Mouse (Mus musculus) layer of hippocampus, adult 9-11 months (tissue): ENCODE measurements around the gene Tbl1x.
"Not testable (repeated sequence)": the region's sequence is repeated elsewhere in the genome, so short reads cannot be mapped to it uniquely, and the experiment has no call there.

Experiments
- DNase-seq: peaks from one replicate; pipeline ENCODE4 v3.0.0; 2022

Tbl1x gene

DNA sequence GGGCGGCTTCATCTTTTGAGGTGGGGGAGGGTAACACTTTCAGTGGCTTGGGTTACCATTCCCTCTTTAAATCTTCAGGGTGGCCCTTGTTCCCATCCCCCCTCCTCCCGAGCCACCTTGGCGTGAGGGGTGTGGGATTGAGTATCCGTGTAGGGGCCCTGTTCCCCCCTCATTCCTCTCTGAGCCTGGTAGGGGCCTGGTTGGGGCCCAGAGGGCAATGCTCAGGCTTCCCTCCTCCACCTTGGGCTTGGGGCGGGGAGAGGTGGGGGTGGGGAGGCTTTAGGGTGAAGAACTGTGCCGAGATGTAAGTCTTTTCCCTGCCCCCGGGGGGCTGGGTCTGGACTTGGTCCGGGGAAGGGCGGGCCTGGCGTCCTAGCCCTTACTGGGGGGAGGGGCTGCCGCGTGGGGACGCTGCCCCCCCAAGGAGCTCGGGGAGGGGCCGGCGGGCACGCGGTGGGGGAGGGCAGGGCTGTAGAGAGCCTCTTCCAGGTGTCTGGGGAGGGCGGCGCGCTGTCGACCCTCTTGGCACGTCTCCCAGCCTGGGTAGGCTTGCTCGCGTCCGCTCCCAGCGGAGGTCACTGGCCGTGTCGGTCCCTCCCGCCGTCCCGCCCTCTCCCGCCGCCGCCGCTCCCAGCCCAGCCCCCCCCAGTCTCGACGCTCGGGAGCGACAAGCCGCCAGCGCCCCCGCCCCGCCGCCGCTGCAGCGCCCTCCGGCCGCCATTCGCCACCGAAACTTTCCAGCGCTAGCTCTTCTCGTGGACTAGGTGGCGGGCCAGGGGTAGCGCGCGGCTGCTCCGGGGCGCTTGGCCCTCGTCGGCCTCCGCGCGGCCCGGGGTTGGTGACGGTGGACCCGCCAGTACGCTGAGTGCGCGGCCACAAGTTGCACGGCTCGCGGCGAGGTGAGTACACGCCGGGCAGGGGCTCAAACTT, at the start of gene Tbl1x:
TSS of gene Tbl1x (plus strand) at position 643 of the 930 bp plus-strand sequence.
- peak; percentile 60 for DNase-seq

DNA sequence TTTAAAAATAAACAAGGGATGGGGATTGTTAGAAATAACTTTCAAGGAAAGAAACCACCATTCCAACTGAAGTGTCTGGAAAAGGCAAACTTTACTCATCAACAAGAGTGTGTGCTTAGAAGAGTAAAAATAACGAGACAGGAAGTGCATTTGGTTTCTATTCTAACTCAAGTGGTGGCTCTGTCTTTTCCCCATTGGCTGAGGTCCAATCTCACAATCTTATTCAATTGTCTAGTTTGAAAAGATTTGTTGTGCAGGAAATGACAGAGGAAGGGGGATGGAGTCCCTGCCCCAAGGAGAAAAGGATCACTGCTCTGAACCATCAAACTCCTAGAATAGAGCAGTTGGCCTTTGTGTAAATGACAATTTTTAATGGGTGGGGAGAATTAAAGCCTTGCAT, 41.6 kb upstream of the Tbl1x start:
- DNase-seq: no peak

DNA sequence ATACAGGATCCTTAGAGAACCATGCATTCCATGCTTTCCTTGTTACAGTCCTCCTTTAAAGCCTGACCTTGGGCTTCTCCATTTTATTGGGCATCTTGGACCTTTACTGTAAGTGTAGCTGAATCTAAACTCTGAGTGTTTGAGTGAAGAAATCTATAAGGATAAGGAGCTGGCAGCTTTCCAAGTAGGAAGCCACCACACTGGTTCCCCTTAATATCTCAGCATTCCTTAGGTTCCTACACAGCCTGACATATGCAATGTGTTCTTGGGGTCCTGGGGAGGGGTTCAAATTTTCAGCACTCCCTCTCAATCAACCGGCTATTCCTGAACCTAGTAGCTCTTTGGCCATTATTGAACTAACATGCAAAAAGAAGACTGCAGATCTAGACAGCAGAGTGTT, 38.0 kb upstream of the Tbl1x start:
- DNase-seq: no peak

DNA sequence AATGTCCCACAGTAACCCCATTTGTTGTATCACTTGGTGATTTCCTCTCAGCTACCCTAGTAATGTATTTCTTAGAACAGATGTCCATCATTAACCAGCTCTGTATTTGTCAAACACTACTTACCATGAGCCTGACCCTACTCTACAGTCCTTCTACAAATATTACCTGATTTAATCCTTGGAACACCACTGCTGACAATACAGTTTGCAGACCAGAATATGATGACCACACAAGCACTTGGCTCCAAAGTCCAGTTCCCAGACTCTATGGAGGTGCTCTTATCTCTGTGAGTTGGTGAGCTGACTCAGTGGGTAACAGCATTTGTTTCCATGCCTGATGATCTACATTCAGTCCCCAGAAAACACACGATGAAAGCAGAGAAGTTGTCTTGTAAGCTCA, 37.3 kb upstream of the Tbl1x start:
- no peak for DNase-seq

DNA sequence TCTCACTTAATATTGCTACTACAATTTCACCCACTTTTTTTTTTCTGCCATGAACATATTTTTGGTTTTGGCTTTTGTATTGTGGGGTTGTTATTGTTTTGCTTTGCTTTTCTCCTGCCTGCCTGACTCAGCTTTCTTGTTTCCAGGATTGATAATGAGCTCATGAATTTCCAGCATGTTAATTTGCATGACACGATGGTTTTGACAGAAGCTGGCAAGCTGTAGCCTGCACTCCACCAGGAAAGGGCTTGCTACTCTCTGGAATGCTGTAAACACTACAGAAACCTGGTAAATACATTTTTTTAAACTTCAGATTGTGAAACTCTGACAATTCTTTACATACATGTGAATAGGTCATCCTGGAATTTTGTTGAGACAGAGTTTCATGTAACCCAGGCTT, 36.3 kb upstream of the Tbl1x start:
- peak; percentile 3 for DNase-seq

DNA sequence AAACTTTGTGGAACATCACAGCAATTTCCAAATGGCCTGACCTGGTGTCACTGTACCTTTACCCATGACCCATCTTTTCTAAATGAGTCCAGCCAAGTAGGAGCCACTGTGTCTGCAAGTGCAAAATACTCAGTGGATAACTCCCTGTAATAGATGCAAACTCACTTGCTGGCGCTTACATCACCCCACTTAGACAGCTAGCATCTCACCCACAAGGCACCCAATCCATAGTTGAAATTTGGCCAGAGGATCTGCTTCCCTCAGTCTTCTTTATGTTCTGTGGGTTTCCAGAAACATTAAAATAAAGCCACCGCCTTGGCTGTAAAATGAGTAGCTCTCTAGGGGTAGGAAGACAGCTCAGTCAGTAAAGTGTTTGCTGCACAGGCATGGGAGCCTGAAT, 33.3 kb upstream of the Tbl1x start:
- no peak for DNase-seq

DNA sequence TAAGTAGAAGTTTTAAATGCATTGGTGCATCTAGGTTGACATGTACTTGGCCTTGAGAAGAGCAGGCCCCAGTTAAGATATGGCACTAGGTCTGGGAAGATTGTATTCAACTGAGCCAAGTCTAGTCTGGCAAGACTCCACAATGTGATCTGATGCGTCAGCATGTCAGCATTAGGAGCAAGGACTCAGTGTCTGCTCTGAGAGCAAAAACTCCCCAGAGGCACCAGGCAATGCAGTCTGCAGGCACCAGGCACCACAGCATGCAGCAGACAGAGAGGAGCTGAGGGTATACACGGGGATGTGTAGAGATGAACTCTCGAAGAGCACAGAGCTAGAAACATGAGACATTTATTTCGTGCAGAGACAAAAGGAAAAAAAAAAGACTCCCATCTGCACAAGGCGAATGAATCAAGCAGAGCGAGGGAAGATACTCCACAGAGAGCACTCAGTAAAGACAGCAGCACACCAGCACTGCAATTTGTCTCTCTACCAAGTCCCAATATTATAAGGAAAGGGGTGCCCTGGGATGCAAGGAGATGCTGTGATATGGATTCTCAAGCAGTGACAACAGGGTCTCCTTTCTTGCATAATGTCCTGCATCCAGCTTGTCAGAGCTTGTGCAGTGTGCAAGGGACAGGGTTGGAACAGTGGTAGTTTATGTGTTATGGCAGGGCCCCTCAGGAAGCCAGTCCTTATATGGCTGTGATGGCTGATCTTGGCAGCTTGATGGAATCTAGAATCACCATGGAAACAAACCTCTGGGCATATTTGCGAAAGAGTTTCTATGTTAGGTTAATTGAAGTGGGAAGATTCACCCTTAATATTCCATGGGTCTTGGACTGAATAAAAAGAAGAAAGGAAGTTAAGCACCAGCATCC, 22.7 kb upstream of the Tbl1x start:
- DNase-seq: no peak

DNA sequence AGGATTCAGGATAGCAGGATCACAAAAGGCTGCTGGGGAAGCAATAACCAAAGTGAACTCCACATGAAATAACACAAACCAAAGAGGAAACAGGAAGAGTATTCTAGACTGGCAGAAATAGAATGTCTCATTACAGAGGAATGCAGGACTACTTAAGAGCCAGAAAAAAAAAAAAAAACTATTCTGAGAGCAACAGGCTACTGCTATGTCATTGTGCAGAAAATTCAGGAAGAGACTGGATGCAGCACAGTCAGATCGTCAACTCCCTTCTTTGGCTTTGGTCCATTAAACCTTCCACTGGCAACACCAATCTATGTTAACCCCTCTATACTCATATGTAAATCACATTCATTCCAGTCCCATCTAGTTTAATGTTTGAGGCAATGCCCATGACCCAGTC, 20.7 kb upstream of the Tbl1x start:
- DNase-seq: no peak

DNA sequence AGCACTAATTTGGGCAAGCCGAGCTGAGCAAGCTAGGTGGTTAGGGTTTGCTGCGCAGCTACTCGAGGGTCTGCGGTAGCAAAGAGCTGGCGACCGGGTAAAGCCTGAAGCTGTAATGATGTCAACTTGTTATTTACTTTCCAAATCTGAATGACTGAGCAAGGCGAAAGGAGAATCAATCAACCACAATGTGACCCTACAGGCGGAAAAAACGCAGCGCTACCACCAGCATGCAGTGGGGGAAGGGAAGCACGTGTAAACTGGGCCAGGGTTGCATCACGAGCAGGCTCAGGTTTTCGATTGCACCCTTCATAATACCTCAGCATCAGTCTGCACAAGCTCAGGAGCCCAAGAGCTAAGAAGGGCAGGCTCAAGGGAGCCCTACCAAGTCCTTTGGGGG, 1.7 kb upstream of the Tbl1x start:
- DNase-seq: peak; percentile 85

DNA sequence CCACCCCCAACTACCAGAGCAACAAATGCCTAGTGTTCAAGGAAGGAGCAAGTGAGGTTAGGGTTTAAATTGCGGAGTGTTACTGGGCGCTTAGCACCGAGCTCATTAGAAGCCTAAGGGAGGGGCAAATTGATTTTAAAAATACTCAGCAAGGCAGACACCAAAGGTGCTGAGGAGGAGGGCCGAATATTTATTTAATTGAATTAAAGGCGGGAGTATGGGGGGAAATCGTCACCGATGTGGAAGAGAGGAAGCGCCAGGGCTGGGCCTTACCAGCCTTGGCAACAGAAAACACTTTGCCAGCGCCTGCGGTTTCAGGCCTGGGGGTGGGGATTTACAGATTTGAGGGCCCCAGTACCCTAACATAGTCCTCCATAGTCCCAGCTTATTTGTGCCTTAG, 1.0 kb upstream of the Tbl1x start:
- DNase-seq: peak; percentile 22

DNA sequence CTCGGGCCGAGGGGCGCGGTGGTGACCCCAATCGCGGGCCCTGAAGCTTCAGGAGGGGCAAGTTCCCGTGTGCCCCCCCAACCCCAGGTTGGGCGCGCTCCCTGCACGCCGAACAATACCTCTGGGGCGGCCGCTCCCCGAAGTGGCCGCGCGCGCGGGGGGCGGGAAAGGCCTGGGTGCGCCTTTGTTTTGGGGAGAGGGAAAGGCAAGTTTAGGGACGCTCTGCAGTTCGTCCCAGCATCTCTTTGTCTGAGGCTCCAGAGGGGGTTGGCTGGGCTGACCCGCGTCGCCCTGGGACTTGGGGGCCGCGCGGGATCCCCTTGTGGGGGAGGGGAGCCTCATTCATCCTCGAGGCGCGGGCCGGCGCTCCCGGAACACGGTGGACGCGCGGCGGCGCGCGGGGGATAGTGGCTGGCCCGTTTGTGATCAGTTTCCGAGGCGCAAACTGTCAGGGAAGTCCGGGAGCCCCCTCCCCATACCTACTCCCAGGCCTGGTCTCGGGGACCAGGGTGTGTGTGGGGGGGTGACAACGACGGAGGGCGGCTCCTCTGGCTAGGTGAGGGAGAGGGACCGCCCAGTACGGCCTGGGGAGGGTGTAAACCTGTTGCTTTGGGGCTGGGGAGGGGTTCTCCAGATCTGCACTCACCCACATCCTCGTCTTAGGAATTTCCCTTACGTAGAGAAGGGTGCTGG, 634 bp downstream of the Tbl1x start:
- DNase-seq: peak; percentile 13

DNA sequence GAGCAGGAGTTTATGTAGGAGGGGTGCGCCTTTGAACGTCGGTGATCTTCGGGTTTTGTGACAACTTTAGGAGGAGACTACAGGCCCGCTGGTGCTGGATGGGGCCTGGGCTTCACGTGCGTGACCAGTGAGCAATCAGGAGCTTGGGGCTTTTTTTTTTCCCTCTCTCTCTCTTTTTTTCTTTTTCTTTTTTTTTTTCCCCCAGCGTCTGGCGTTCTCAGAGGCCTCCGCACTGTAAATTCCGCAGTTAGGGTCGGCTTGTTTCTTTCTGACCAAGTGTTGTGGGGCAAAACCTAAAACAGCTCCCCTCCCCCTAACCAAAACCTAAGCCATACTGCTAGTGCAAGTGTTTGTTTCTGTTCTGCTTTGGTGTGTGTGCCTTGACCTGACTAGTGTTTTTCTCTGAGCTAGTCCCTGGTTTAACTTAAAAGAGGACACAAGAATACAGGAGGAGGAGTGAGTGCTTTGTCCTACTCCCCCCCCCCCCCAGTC, 1.2 kb downstream of the Tbl1x start:
- no peak for DNase-seq

DNA sequence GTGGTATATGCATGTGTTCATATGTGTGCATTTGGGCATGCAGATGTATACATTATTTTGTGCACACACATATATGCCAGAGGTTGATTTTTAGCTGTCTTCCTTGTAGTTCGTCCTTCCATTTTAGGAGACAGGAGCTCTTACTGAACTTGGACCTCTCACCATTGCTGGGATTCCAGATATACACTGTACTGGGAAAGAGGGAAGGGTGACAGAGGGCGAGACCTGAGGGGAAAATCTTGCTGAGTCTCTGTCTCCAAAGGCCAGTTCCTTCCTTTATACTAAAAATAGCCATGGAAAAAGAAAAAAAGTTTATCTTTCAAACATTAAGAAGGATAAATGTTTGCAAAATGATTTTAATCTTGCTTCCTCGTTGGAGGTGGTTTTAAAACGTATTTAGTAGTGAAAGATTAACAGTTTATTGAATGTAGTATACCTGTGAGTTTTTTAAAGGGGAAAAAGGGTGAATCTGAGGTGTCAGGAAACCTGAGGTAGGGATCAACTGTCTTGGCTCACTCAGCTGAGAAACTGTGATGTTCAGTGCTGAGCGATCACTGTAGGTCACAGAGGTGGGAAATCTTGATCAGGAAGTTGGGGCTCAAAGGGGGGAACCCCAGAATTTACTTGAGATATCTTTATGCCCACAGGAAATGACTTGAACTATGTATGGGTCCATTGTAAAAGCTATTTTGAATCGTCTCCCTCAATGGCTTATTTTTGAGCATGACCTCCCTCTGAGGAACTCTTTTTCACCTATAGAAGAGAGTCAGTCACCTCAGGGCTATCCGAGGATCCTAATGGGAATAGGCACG, 6.7 kb downstream of the Tbl1x start:
- no peak for DNase-seq

DNA sequence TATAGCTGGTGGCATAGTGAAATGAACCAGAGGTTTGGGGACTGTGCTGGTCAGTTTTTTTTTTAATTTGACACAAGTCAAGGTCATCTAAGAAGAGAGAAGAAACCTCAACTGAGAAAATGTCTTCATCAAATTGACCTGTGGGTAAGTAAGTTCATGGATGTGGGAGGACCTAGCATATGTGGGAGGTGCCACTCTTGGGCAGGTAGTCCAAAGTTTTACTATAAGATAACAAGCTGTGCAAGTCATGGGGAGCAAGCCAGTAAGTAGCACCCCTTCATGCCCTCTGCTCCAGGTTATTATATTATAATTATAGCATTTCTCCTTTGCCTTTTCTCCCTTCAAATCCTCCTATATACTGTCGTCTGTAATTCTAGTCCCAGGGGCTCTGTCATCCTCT, 8.1 kb downstream of the Tbl1x start:
- DNase-seq: no peak

DNA sequence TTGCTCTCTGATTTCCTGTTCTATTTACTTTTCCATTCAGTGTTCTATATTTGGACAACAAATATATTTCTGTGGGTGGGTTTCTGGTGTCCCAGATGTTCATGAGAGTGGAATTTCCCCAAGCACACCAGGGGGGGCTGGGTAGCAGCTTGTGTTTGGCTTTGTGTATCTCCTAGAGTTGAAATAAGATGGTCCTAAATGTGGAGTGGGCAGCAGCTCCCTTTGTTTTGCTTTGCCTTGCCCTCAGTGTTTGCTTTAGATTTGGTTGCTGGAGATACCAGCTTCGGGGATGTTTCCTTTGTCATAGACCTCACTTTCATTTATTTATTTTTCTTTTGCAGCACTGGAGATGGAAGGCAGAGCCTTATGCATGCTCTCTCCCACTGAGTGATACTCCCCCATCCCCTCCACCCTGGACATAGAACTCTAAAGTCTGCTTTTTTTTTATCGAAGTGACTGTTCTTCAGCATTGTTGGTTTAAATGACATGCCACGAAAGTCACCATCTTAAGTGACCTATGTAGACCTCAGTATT, 12.1 kb downstream of the Tbl1x start:
- DNase-seq: no peak

DNA sequence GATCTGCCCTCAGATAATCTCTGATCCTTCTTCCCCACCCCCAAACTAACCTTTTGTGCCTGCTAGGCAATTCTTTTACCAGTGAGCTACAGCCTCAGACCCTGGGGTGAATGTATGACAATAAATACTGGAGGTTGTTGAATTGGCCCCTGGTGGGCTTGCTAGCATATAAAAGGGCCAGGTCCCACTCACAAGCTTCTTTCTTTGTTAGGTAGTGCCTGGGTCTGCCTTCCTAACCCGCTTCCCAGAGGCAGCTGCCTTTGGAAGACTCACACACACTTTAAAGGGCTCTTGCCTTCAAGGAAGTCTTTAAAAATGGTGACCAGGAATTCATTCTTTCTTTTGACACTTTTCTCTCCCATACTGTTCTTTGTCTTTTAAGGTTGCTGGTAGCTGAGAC, 14.4 kb downstream of the Tbl1x start:
- no peak for DNase-seq

DNA sequence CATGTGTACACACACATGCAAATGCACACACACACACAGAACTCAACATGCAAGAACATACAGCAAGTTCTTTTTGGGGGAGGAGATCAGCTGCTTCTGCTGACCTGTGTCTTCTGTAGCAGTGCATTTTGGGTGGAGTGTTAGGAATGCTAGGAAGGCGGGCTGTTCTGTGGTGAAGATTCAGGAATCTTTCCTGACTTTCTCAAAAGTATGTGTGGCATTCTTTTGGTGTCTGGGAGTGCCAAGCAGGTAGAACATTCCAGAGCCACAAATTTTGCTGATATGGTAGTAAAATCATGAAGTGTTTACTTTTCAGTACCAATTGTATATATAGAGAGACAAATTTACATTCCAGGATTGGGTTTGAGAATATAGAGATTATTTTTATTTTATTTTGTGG, 17.6 kb downstream of the Tbl1x start:
- DNase-seq: no peak

DNA sequence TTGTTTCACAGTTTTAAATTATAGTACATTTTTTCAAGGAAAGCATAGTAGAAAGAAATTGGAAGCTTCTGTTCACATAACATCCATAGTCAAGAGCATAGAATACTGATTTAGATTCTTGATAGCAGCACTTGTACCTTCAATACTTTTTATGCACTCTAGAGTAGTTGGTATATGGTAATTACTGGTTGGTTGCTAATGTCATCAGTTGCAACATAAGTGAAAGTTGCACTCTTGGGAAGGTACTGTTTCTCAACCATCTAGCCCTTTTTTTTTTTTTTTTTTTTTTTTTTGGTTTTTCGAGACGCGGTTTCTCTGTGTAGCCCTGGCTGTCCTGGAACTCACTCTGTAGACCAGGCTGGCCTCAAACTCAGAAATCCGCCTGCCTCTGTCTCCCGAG, 20.2 kb downstream of the Tbl1x start:
- DNase-seq: no peak

DNA sequence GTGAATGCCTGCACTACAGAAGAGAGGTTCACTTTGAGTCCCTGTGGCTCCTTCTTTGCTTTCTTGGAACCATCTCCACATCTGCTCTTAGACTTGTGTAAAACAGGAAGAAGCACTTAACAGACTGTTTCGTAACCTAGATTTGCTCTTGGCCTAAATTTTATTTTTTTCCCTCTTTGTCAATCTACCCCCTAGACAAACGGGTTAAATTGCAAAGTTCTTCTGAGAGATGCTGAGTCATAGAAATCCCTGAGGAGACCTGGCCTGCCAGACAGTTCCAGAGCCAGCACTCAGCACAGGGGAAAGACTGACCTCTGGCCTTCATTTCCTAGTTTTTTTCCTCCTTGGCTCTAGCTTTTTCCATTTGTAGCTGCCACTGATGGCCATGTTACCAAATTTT, 23.1 kb downstream of the Tbl1x start:
- DNase-seq: no peak

DNA sequence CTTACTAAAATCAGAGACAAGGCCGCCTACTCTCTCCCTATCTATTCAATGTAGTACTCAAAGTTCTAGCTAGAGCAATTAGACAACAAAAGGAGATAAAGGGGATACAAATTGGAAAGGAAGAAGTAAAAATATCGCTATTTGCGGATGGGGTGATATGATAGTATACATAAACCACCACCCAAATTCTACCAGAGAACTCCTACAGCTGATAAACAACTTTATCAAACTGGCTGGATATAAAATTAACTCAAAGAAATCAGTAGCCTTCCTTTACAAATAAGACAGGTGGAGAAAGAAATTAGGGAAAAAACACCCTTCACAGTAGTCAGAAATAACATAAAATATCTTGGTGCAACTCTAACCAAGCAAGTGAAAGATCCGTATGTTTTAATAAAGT, 29.0 kb downstream of the Tbl1x start:
- DNase-seq: not testable (repeated sequence)

DNA sequence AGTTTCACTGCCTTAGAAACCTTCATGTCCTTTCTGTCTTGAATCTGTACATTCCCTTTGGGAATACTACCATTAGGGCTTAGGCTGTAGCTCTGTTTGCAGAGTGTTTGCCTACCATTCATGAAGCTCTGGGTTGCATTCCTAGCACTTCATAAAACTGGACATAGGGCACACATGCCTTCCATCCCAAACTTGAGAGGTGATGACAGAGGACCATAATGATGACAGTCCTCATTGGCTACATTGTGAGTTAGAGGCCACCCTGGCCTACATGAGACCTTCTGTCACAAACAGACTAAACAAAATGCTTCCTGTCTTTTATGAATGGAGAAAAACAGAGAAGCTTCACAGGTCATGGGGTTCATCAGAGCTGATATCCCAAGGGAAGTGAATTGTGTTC, 33.2 kb downstream of the Tbl1x start:
- no peak for DNase-seq

DNA sequence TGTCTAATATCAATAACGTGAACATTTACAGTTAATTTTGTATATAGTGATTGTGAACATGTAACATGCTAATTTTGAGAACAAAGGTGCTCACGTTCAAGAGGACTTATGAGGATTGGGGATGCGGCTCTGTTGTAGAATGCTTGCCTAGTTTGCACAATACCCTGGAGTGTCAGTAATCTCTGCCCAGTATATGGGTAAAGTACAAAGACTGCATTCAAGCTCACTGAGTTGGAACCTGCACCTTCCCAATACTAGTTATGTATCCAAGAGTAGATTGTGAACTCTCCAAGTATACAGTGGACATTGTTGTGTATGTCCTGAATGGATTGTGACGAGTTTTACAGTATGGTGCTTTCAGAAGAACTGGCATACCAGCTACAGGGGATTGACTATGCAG, 33.7 kb downstream of the Tbl1x start:
- no peak for DNase-seq
